Mouse (Mus musculus): ENCODE data around the gene Cbr3.
"Not testable (repeated sequence)": the region's sequence is repeated elsewhere in the genome, so short reads cannot be mapped to it uniquely, and the experiment has no call there.

Gene Cbr3

DNA sequence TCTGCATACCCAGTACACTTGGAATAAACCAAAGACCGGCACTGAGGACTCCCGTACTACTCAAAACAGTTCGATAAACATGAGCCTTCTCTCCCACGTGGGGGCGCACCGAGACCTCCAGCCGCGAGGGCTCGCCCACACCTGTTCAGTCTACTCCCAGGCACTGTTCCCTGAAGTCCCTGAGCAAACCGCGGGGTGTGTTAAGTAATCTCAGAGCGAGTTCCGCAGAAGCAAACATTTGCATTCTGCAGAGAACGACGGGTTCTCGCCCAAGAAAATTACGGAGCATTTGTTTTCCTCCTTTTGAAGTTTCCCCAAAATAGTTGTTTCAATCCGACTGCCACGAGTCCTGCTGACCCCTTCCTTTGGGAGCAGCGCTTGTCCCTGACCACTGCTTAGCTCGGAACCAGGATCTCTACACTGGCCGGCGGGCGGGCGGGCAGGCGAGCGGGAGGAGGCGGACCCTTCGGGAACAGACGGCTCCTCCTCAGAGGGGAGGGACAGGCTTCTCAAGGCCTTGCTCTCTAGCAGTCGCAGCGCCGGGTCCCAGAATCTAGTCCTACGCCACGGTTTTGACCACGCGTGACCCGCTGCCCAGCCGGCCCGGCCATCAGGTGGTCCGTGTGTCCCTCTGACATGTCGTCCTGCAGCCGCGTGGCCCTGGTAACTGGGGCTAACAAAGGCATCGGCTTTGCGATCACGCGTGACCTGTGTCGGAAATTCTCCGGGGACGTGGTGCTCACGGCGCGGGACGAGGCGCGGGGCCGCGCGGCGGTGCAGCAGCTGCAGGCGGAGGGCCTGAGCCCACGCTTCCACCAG is at the start of gene Cbr3:
Gene Cbr3, plus strand, starts transcription at position 527 of the 819 bp plus-strand sequence.
- in situ Hi-C loops (cut with MboI; ENCODE audit: unreplicated experiment in 2 of 2): loop anchor here (10.0 kb wide), 2 partner anchors 232 to 582 kb away; no protein-coding TSS in a partner anchor

DNA sequence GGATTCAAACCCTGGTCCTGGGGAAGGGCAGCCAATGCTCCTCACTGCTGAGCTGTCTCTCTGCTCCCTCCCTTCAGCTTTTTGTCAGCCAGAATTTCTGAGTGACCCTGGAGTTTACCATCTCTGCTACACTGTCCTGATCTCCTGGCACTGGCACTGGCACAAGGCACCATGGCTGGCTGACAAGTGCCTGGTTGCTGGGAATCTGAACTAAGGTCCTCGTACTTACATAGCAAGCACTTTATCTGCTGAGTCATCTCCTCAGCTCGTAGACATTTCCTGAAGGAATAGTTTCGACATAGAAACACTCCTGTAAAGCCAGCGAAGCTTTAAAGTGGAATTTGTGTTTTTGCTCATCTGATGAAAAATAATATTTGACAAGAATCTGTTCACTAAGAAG is 39.0 kb upstream of the Cbr3 start:
- in situ Hi-C loops (cut with MboI; ENCODE audit: unreplicated experiment in 2 of 2): no loop called here

DNA sequence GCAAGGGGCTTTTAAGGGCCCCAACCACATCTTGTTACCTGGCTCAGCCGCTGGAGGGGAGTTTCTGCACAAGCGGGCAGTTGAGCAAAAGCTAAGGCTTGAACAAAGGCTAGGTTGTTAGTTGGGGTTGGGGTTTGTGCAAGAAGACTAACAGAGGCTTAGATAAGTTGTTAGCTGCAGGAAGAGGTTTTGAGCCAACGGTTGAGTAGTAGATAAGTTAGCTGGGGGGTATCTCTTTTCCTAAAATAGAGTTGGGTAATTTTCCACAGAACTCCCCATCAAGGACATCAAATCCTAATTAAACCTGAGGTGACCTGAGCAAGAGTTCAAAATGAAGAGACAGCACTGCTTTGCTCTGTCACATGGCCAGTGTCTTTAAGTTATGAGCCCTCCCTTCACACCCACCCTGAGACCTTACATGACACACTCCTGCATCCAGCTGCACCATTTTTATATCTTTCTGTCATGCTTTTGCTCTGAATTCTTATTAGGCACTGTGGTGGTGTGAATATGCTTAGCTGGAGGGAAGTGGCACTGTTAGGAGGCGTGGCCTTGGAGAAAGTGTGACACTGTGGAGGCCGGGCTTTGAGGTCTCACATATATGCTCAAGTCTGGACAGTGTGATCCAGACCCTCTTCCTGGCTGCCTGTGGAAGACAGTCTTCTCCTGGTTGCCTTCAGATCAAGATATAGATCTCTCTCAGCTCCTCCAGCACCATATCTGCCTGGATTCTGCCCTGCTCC is 34.4 kb upstream of the Cbr3 start:
- in situ Hi-C loops (cut with MboI; ENCODE audit: unreplicated experiment in 2 of 2): no loop called here

DNA sequence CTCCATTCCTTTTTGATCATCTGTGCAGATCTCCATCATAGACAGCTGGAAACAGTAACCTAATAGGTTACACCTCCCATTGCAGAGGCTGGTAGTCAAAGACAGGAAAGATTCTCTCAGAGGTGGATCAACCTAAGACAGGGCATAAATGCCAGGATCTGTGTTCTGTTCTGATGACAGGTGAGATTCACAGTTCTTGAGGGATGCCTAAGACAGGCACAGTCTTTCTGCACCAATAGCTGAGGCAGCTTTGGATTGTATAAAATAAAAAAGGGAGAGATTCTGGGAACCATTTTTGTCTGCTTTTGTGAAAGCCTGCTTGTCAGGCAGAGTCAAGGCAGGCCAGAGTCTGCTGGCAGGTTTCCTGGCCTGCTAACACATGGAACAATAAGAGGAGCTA is 15.0 kb upstream of the Cbr3 start:
- in situ Hi-C loops (cut with MboI; ENCODE audit: unreplicated experiment in 2 of 2): no loop called here

DNA sequence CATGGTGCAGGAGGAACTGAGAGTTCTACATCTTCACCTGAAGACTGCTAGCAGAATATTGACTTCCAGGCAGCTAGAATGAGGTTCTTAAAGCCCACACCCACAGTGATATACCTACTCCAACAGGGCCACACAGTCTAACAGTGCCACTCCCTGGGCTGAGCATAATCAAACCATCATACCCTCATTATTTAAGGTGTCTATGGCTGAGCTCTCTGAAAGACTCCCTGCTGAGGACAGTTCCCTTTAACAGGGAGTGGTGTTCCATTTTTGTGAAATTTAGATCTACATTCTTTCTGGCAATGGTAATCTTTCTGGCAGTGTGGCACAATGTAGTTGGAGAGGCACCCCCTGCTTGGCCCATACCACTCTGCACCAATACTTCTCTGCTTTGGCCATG is 13.5 kb upstream of the Cbr3 start:
- in situ Hi-C loops (cut with MboI; ENCODE audit: unreplicated experiment in 2 of 2): no loop called here

DNA sequence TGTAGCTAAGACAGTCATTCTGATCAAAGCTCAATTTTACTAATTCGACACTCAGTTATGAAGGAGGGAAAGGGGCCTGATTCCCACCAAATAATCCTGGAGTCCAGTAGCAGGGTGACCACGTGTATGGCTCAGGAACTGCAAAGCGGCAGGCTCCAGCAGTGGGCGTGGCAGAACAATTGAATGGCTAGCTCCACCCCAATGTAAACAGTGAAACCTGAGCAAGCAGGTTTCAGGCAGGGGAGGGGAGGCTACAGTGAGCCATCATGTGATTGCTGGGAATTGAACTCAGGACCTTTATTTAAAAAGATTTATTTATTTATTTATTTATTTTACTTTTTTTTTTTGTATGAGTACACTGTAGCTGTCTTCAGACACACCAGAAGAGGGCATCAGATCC is 12.5 kb upstream of the Cbr3 start:
- in situ Hi-C loops (cut with MboI; ENCODE audit: unreplicated experiment in 2 of 2): not testable (repeated sequence)

DNA sequence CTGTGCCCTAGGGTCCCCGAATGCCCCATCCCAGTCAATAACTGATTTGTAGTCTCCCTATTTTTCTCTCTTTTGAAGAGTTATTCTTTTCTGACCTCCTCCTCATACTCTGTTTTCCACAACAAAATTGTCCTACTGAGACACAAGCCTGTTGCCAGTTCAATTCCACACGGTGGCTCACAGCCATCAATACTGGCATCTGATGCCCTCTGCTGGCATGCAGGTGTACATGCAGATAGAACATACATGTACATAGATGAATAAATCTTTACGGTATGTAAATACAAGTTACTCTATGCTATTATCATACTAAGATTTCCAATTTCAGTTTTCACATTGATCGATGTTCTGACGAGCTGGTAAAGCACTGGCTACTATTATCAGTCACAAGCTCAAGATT is 12.0 kb upstream of the Cbr3 start:
- in situ Hi-C loops (cut with MboI; ENCODE audit: unreplicated experiment in 2 of 2): no loop called here

DNA sequence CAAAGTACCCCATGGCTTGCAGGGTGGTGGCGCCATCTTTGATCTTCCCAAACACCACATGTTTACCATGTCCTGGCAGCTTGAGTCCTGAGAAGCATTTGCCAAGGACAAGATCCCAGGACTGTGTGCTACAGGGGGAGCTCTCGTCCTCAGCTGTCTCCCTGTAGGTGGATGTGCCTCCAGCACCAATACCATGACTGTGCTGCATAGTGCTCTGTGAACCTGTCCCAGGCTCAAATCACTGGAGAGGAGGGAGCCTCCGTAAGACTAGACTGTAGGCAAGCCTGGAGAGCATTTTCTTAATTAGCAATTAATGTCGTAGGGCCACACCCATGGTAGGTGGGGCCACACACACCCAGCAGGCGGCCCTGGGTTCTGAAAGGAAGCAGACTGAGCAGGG is 6.6 kb upstream of the Cbr3 start:
- in situ Hi-C loops (cut with MboI; ENCODE audit: unreplicated experiment in 2 of 2): no loop called here

DNA sequence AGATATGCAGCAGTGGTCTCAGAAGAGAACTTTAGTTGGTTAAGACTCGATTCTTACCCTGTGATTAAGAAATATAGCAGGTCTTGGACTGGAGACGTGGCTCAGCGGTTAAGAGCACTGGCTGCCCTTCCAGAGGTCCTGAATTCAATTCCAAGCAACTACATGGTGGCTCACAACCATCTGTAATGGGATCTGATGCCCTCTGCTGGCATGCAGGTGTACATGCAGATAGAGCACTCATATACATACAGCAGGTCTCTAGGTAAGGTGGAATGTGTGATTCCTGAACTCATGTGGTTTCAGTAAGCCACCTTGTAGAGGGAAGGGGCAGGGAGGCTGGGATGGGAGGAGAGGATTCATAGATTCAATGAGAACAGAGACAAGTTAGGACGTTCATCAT is 4.8 kb upstream of the Cbr3 start:
- in situ Hi-C loops (cut with MboI; ENCODE audit: unreplicated experiment in 2 of 2): no loop called here

DNA sequence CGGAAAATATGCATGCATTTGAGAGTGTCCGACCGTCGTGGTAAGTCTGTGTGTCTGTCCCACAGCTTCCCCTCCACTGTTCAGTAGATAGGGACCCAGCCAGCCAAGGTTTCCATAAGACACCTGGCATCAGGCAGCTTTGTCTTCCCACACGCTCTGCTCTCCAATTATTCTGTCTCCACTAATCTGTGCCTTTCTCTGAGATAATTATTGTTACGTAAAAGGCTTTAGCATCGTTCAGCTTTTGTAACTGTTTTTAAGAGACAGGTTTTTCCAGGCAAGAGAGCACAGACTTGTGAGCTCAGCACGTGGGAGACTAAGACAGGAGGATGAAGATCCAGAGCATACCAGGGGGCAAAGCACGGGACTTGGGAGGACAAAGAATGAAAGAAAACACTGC is 3.9 kb upstream of the Cbr3 start:
- in situ Hi-C loops (cut with MboI; ENCODE audit: unreplicated experiment in 2 of 2): no loop called here

DNA sequence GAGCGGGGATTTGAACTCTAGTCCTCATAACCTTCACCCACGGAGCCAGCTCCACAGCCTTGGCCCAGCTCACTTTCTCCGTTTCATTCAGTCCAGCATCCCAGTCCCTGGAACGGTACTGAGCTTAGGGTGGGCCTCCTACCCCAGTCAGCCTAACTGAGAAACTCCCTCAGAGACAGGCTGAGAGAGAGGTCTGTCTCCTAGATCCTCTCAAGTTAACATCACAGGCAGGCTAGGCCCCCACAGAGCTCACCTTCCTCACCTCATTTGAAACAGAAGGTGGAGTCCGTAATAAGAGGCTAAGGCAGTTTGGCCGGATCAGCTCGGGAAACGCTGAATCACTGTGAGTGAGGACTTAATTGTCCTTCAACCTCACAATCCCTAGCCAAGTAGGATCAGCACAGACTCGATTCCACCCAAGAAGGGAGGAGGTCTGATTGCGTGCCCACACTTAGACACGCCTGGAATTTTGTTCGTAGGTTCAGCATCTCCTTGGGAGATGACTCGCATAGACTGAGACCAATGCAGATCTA is 793 bp upstream of the Cbr3 start:
- in situ Hi-C loops (cut with MboI; ENCODE audit: unreplicated experiment in 2 of 2): loop anchor here (10.0 kb wide), 2 partner anchors 233 to 583 kb away; no protein-coding TSS in a partner anchor

DNA sequence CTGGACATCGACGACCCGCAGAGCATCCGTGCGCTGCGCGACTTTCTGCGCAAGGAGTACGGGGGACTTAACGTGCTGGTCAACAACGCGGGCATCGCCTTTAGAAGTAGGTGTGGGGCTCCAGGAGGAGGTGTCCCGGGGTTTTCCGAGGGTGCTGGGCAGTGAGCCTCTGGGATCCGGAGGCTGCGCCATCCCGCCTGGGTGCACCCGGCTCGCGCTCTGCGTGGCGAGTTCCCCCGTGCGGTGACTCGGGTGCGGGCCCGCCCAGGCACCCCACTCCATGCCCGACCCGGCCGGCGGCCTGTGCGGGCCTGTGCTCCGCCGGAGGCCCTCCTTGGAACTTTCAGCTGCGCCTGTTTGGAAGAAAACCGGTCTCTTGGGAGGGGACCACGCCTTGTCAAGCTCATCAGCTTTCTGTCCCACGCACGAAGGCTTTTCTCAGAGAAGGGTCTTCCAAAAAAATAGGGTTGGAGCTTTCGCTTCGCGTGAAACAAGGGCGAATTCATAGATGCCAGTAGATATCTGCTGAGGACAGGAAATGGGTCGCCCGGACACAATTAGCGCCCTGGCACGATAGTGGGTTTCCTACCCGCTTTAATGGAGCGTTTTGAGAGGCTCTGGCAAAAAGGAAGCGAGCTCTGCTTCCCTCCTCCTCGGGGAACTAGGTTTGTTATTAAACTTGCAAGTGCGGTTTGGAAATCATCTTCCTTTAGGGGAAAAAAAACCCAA is 657 bp downstream of the Cbr3 start:
- in situ Hi-C loops (cut with MboI; ENCODE audit: unreplicated experiment in 2 of 2): loop anchor here (10.0 kb wide), 2 partner anchors 231 to 581 kb away; no protein-coding TSS in a partner anchor

DNA sequence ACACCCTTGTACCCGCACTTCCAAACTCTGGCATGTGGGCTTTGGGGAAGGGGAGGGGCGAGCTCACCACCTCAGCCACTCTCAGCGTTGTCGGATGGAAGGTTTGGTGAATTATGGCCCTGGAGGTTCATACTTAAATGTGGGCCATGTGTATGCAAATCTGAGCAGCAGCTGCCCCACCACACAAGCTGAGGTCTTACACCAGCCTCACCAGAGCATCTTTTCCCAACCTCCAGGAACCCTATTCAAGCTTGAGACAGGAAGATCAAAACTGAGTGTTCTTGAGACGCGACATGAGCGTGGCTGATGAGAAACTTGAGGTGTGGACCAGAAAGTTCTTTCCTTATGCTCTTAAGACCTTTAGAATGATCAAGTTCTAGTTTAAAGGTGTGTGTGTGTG is 1.4 kb downstream of the Cbr3 start:
- in situ Hi-C loops (cut with MboI; ENCODE audit: unreplicated experiment in 2 of 2): loop anchor here (10.0 kb wide), 2 partner anchors 230 to 580 kb away; no protein-coding TSS in a partner anchor

DNA sequence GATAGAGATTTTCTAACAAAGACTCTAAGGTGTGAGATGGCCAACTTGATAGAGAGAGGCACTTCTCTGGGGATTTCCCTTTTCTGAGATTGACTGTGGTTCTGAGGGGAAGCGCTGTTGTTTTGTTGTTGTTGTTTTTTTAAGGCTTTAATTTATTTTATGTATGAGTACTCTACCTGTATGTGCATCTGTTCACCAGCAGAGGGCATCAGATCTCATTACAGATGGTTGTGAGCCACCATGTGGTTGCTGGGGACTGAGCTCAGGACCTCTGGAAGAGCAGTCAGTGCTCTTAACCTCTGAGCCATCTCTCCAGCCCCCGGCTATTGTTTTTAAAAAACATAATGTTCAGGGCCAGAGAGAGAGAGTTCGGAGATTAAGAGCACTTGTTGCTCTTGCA is 2.8 kb downstream of the Cbr3 start:
- in situ Hi-C loops (cut with MboI; ENCODE audit: unreplicated experiment in 2 of 2): loop anchor here (10.0 kb wide), 2 partner anchors 229 to 579 kb away; no protein-coding TSS in a partner anchor

DNA sequence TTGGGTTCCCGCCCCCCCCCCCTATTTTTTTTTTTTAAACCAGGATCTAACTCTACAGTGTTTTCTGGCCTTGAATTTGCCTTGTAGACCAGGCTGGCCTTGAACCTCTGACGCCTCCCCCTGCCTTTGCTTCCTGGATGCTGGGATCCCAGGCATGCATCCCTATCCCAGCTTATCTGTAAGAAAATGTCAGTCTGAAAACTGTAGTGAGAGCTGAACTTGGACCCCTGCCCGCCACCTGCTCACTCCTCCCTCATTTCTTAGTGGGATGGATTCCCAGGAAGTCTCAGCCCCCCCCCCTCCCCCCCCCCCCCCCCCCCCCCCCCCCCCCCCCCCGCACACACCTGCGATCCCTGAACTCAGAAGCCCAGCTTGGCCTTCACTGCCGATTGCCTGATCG is 3.4 kb downstream of the Cbr3 start:
- in situ Hi-C loops (cut with MboI; ENCODE audit: unreplicated experiment in 2 of 2): loop anchor here (10.0 kb wide), 2 partner anchors 228 to 578 kb away; no protein-coding TSS in a partner anchor

DNA sequence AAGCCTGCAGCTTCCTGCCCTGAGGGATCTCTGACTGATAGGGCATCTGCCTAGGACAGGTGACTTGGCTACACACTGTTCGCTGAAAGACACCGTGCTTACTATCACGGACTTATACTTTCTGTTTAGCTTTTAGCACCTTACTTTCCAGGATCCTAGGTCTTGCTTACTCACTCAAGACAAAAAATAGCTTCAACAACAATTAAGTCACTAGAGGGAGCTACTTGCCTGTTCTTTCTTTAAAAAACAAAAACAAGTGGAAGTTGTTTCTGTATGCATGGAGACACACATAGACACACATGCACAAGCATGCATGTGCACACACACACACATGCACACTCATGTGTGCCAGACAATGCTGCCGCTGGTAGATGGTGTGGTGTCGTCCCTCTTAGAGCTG is 3.9 kb downstream of the Cbr3 start:
- in situ Hi-C loops (cut with MboI; ENCODE audit: unreplicated experiment in 2 of 2): loop anchor here (10.0 kb wide), 2 partner anchors 228 to 578 kb away; no protein-coding TSS in a partner anchor

DNA sequence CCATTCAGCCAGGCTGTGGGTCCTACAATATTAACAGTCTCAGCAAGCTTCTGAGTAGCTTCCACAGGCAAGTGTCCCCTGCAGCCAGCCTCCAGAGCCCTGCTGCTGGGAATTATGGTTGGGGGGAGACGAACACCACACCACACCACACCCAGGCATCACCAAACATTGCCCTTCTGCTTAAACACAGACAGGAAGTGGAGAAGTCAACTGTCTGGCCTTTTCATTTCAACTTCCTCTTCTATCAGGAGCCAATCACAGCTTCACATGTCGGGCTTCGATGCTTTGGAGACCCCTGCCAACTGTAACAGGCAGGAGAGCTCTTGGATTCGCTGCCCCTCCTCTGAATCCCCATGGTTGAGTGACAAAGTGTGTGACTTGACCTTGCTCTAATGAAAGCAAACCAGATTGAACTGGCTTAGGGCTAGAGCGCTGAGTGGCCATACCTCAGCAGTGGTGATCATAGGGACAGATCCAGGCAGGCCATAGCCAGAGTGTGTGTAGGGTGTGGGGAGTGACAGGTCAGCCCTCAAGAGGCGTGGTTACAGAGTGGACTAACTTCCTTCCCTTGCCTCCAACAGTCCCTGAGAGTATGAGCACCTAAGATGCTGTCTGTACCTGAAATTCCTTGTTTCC is 8.3 kb downstream of the Cbr3 start:
- in situ Hi-C loops (cut with MboI; ENCODE audit: unreplicated experiment in 2 of 2): no loop called here

DNA sequence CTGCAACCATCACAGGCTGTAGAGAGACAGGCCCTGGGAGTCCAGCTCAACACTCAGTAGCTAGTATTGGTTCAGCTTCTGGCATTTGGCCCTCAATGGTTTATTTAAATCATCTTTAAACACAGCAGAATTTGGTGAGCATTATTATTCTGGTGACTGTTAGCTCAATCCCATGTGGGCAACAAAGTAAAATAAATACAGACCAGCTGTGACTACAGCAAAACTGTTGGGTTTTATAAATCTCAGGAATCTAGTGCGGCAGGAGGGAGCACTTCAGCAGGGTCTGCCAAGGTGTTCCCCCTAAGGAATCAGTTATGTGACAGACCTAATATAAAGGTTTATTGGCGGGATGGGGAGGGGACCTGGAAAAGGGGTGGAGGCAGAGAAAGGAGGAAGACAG is 9.7 kb downstream of the Cbr3 start:
- in situ Hi-C loops (cut with MboI; ENCODE audit: unreplicated experiment in 2 of 2): no loop called here

DNA sequence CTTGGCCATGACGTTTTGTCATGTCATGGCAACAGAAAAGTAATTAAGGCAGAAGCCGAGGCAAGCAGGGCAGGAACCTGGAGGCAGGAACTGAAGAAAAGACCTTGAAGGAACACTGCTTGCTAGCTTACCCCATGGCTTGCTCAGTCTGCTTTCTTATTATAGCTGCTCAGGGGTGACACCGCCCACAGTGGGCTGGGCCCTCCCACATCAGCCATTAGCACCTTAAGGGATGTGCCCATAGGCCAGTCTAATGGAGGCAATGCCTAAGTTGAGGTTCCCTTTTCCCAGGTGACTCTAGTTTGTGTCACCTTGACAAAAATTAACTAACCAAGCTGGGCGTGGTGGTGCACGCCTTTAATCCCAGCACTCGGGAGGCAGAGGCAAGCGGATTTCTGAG is 24.1 kb downstream of the Cbr3 start:
- in situ Hi-C loops (cut with MboI; ENCODE audit: unreplicated experiment in 2 of 2): no loop called here

DNA sequence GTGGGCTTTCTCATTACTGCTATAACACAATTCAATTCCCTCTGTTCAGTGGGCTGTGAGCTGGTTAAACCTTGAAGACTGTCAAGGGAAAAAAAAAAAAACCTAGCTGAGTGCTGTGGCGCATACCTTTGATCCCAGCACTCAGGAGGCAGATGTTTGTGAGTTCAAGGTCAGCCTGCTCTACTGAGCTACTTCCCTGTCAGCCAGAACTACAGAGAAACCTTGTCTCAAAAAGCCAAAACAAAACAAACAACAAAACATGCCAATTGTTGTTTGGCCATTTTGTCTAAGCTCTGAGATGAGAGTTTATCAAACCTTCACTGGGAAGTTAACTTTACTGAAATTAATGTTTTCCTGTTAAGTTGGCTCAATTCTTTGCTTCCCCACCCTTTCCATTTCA is 26.2 kb downstream of the Cbr3 start:
- in situ Hi-C loops (cut with MboI; ENCODE audit: unreplicated experiment in 2 of 2): no loop called here
